Mouse (Mus musculus): ENCODE results near the gene Hyal3.

Hyal3 gene

GRCm38 (mm10) chr9:107580501-107581317 lies at the start of gene Hyal3:
Gene Hyal3, plus strand, starts transcription at chr9:107580818.
- DNase-seq: peak; percentile 96

GRCm38 (mm10) chr9:107533791-107534407 lies 46.7 kb upstream of the Hyal3 start, which contains the start of gene Tmem115:
Gene Tmem115, plus strand, starts transcription at chr9:107533945.
- peak; percentile 98 for DNase-seq

GRCm38 (mm10) chr9:107534408-107535202 lies 46.0 kb upstream of the Hyal3 start:
- DNase-seq: peak; percentile 40

- DNase-seq: no peak
Observed at GRCm38 (mm10) chr9:107538231-107538630, 42.4 kb upstream of the Hyal3 start.

GRCm38 (mm10) chr9:107538711-107539110 lies 41.9 kb upstream of the Hyal3 start:
- DNase-seq: no peak

- DNase-seq: peak; percentile 18
Observed at GRCm38 (mm10) chr9:107539940-107540339, 40.7 kb upstream of the Hyal3 start.

- DNase-seq: peak; percentile 28
Observed at GRCm38 (mm10) chr9:107540420-107540819, 40.2 kb upstream of the Hyal3 start.

GRCm38 (mm10) chr9:107541005-107541404 lies 39.6 kb upstream of the Hyal3 start:
- no peak for DNase-seq

GRCm38 (mm10) chr9:107541474-107542351 lies 38.9 kb upstream of the Hyal3 start, which contains the start of the genes Cyb561d2 and Nprl2:
Gene Cyb561d2, minus strand, starts transcription at chr9:107542193.
Gene Nprl2, plus strand, starts transcription at chr9:107542226.
- DNase-seq: peak; percentile 94

- DNase-seq: no peak
Observed at GRCm38 (mm10) chr9:107542352-107542686, 38.3 kb upstream of the Hyal3 start.

GRCm38 (mm10) chr9:107542721-107543120 lies 37.9 kb upstream of the Hyal3 start:
- DNase-seq: peak; percentile 35

GRCm38 (mm10) chr9:107543299-107543698 lies 37.3 kb upstream of the Hyal3 start:
- DNase-seq: no peak

- peak; percentile 28 for DNase-seq
Observed at GRCm38 (mm10) chr9:107544196-107544700, 36.4 kb upstream of the Hyal3 start.

GRCm38 (mm10) chr9:107544729-107545128 lies 35.9 kb upstream of the Hyal3 start:
- DNase-seq: peak; percentile 27

GRCm38 (mm10) chr9:107545199-107545598 lies 35.4 kb upstream of the Hyal3 start:
- peak; percentile 34 for DNase-seq

GRCm38 (mm10) chr9:107545602-107546001 lies 35.0 kb upstream of the Hyal3 start:
- peak; percentile 62 for DNase-seq

- peak; percentile 97 for DNase-seq
Observed at GRCm38 (mm10) chr9:107547026-107547425, 33.6 kb upstream of the Hyal3 start, which contains the start of gene Zmynd10. Gene Zmynd10, plus strand, starts transcription at chr9:107547298.

- DNase-seq: no peak
Observed at GRCm38 (mm10) chr9:107547957-107548356, 32.7 kb upstream of the Hyal3 start.

- DNase-seq: no peak
Observed at GRCm38 (mm10) chr9:107548820-107549219, 31.8 kb upstream of the Hyal3 start.

- no peak for DNase-seq
Observed at GRCm38 (mm10) chr9:107549297-107550074, 31.1 kb upstream of the Hyal3 start.

- peak; percentile 95 for DNase-seq
Observed at GRCm38 (mm10) chr9:107550491-107551116, 30.0 kb upstream of the Hyal3 start.
